Comparison of ENCODE assay signal across 16 mouse cellular contexts in genomic region chr2:116181861-116182260, GRCm38 (mm10).
DNase-seq lines count a peak whose midpoint lies in the region; TF ChIP-seq lines count a peak whose summit lies in the region.
"Had no signal": no experiment of that assay in that cellular context is flagged by ENCODE, and none has a peak within 500 bp of the region (broad histone marks: within the 10 kb centered on the region; RNA-seq: fewer than 3 reads in every experiment).

No protein-coding gene starts in this region.

- no peaks in the 10 kb centered on the region for H3K4me1 ChIP-seq in cerebellum, adult 2 months (ENCODE audit: control insufficient read depth, insufficient read depth, low read length)
- H3K4me1 ChIP-seq: forebrain, embryonic 13.5 days; heart, embryonic 10.5 days; neural tube, embryonic 13.5 days had no signal

- H3K4me3 ChIP-seq in cerebellum, adult 2 months (replicated peaks; ENCODE audit: insufficient read depth, low read depth, low read length): no peak overlapping the region
- H3K4me3 ChIP-seq: forebrain, embryonic 13.5 days; heart, embryonic 10.5 days; neural tube, embryonic 13.5 days had no signal

- DNase-seq in frontal cortex, postnatal 25 days (ENCODE audit: low spot score in 2 of 2): peak; percentile 6 to 29
- DNase-seq in layer of hippocampus, adult 8-10 months (ENCODE audit: low spot score in 2 of 2): peak; percentile 71
- peak; percentile 42 to 75 for DNase-seq in left cerebral cortex, adult 9 months (ENCODE audit: low spot score in 2 of 2)
- DNase-seq in right cerebral cortex, postnatal 36 days (ENCODE audit: low spot score in 2 of 2): peak; percentile 41 to 73
- DNase-seq in gastrocnemius, adult 18-20 months (ENCODE audit: low spot score): no peak
- no peak for DNase-seq in cerebellum, adult 2 months
- no peak for DNase-seq in retina, postnatal 1 day
- DNase-seq: adrenal gland, postnatal 14 days; cerebellum, postnatal 10 days; embryo, embryonic 11 days; gastrocnemius, postnatal 25 days; kidney, adult 9 months; lung, embryonic 14.5 days had no signal

- H3K27me3 ChIP-seq in cerebellum, adult 2 months (ENCODE audit: control insufficient read depth, insufficient read depth, low read length): no peaks in the 10 kb centered on the region
- H3K27me3 ChIP-seq: forebrain, embryonic 13.5 days; neural tube, embryonic 13.5 days had no signal

- TF ChIP-seq POLR2A in cerebellum, adult 2 months (IDR thresholded peaks at IDR 0.05; ENCODE audit: borderline replicate concordance, insufficient read depth, low read length): no peak

- TF ChIP-seq CTCF in cerebellum, adult 2 months (IDR thresholded peaks at IDR 0.05; ENCODE audit: borderline replicate concordance, insufficient read depth, low read depth, low read length): no peak

- WGBS in cerebellum, adult 2 months: 65% methylated on average over 11 of the region's 11 CpGs

- no peak overlapping the region for H3K27ac ChIP-seq in cerebellum, adult 2 months (ENCODE audit: insufficient read depth, low read length)
- H3K27ac ChIP-seq: forebrain, embryonic 13.5 days; heart, embryonic 10.5 days; neural tube, embryonic 13.5 days had no signal

Comparison
In these comparisons a context has a peak if more than half of its experiments do, and no peak if none do; other contexts are left out.
1. DNase-seq: peak in frontal cortex, postnatal 25 days (2 of 2), layer of hippocampus, adult 8-10 months (2 of 2), left cerebral cortex, adult 9 months (2 of 2) and right cerebral cortex, postnatal 36 days (2 of 2); none in gastrocnemius, adult 18-20 months (single experiment), cerebellum, adult 2 months (0 of 2) and retina, postnatal 1 day (single experiment).